Mouse (Mus musculus) neural tube, postnatal 0 days (tissue): ENCODE results near the gene Psg23. TPM values are rescaled to one million over a fixed set of nuclear protein-coding genes. Genes with fewer than 3 reads are reported as not detected.

Experiments used
- polyA plus RNA-seq: library from polyadenylated mRNA; unstranded; fragments of >200 nt; fragmentation: Nextera tagmentation; extraction: Ambion mirVana; gene quantifications from 2 replicates; pipeline ENCODE4 v1.2.1, GENCODE M21; 2015

Gene Psg23
- not detected in 2 replicates for polyA plus RNA-seq

DNA sequence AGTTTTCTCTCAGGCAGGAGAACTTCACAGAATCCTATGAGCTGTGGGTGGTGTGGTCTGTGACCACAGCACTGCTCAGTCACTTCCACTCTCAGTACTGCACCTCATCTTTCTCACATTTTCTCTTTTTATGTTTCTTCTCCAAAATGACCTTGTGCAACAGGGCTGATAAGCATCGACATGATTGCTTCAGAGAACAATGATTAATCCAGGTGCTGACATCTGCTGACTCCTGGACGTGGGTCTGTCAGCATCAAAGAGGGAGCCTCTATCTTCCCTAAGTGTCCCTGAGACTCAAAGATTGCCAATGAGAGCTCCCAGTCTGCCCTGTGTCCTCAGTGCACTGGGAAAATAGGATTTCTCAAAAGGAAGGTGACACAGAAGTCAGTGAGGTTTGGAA is at the start of gene Psg23:
Gene Psg23, minus strand, starts transcription at position 101 of the 400 bp plus-strand sequence.

DNA sequence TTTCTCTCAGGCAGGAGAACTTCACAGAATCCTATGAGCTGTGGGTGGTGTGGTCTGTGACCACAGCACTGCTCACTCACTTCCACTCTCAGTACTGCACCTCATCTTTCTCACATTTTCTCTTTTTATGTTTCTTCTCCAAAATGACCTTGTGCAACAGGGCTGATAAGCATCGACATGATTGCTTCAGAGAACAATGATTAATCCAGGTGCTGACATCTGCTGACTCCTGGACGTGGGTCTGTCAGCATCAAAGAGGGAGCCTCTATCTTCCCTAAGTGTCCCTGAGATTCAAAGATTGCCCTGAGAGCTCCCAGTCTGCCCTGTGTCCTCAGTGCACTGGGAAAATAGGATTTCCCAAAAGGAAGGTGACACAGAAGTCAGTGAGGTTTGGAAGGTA is 40.3 kb upstream of the Psg23 start, which contains the start of gene Psg21:
Gene Psg21, minus strand, starts transcription at position 101 of the 400 bp plus-strand sequence.

DNA sequence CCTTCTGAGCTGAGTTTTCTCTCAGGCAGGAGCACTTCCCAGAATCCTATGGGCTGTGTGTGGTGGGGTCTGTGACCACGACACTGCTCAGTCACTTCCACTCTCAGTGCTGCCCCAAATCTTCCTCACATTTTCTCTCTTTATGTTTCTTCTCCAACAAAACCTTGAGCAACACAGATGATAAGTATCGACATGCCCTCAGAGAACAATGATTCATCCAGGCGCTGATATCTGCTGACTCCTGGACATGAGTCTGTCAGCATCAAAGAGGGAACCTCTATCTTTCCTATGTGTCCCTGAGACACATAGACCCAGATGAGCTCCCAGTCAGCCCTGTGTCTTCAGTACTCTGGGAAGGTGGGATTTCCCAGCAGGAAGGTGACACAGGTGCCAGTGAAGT is 49.1 kb downstream of the Psg23 start, which contains the start of gene Psg27:
Gene Psg27, minus strand, starts transcription at position 101 of the 400 bp plus-strand sequence.

Other genes with a start within 250 kb of the Psg23 start
- gene Psg28, start 184.5 kb downstream of the Psg23 start, polyA plus RNA-seq, result not detected in 2 replicates
- gene Psg26, start 132.3 kb downstream of the Psg23 start, polyA plus RNA-seq, result not detected in 2 replicates
- gene Psg25, start 84.2 kb downstream of the Psg23 start, polyA plus RNA-seq, result not detected in 2 replicates
- gene Psg27, start 49.2 kb downstream of the Psg23 start, polyA plus RNA-seq, result not detected in 2 replicates
- not detected in 2 replicates for gene Psg21, start 40.2 kb upstream of the Psg23 start, polyA plus RNA-seq
- not detected in 2 replicates for gene Psg20, start 69.7 kb upstream of the Psg23 start, polyA plus RNA-seq
- not detected in 2 replicates for gene Psg22, start 101.6 kb upstream of the Psg23 start, polyA plus RNA-seq
- not detected in 2 replicates for gene Psg19, start 182.0 kb upstream of the Psg23 start, polyA plus RNA-seq
- gene Psg17, start 205.1 kb upstream of the Psg23 start, polyA plus RNA-seq, result not detected in 2 replicates
- gene Mill2, start 223.5 kb upstream of the Psg23 start, polyA plus RNA-seq, result 0.99 and 1.1 TPM in 2 replicates